ENCODE assay signal across 9 mouse cellular contexts in genomic region chr7:80377471-80377870, GRCm38 (mm10). TPM values are rescaled to one million over a fixed set of nuclear protein-coding genes. Genes with fewer than 3 reads are reported as not detected.
DNase-seq lines count a peak whose midpoint lies in the region; ATAC-seq and TF ChIP-seq lines count a peak whose summit lies in the region.
"Had no signal": no experiment of that assay in that cellular context is flagged by ENCODE, and none has a peak within 500 bp of the region (broad histone marks: within the 10 kb centered on the region; RNA-seq: fewer than 3 reads in every experiment).

No protein-coding gene starts in this region.

- H3K36me3 ChIP-seq in liver, postnatal 0 days (replicated peaks; ENCODE audit: insufficient read depth, low read length): peaks cover 37% of the 10 kb centered on the region
- H3K36me3 ChIP-seq: hindbrain, embryonic 15.5 days had no signal

- TF ChIP-seq EP300 in liver, postnatal 0 days (IDR thresholded peaks at IDR 0.05; ENCODE audit: low read depth): no peak

- H3K9ac ChIP-seq in liver, postnatal 0 days (replicated peaks): no peak overlapping the region
- H3K9ac ChIP-seq: hindbrain, embryonic 15.5 days had no signal

- H3K4me2 ChIP-seq in liver, postnatal 0 days (ENCODE audit: low read depth, low read length): no peak overlapping the region
- H3K4me2 ChIP-seq: hindbrain, embryonic 15.5 days had no signal

- H3K27me3 ChIP-seq in liver, postnatal 0 days (ENCODE audit: insufficient read depth, low read length): no peaks in the 10 kb centered on the region
- H3K27me3 ChIP-seq: hindbrain, embryonic 15.5 days had no signal

- 0 out of 2 replicates have a peak, but pooled peaks have one; percentile 37 for ATAC-seq in erythroid progenitor cell, adult 5-6 weeks (replicated peaks; ENCODE audit: low FRiP score, poor library complexity, severe bottlenecking)
- ATAC-seq in liver, postnatal 0 days: peak; percentile 26; the same call in 1 of the 2 replicates

- H3K9me3 ChIP-seq in liver, postnatal 0 days (ENCODE audit: low read length): no peaks in the 10 kb centered on the region
- H3K9me3 ChIP-seq: hindbrain, embryonic 15.5 days had no signal

- WGBS in liver, postnatal 0 days (ENCODE audit: insufficient replicate concordance): 39% methylated on average over 6 of the region's 6 CpGs

- TF ChIP-seq CTCF in liver, postnatal 0 days (IDR thresholded peaks at IDR 0.05; ENCODE audit: low read depth): peak; percentile 91

- no peaks in the 10 kb centered on the region; the same call in 1 of the 2 replicates for H3K4me1 ChIP-seq in liver, postnatal 0 days (ENCODE audit: insufficient read depth)

- H3K4me3 ChIP-seq in liver, postnatal 0 days (ENCODE audit: low read depth, low read length): no peak overlapping the region
- H3K4me3 ChIP-seq: hindbrain, embryonic 15.5 days had no signal

- DNase-seq in frontal cortex, postnatal 25 days (ENCODE audit: low spot score in 2 of 2): peak; percentile 61 to 73
- no peak for DNase-seq in frontal cortex, postnatal 10 days (ENCODE audit: low spot score in 2 of 2)
- DNase-seq in ovary, postnatal 14 days (ENCODE audit: low spot score): peak; percentile 68
- no peak for DNase-seq in ovary, postnatal 10 days (ENCODE audit: low spot score)
- peak; percentile 81 for DNase-seq in brain, adult 2 months (ENCODE audit: low read depth, low spot score)
- DNase-seq in liver, postnatal 0 days: peak; percentile 83
- peak; percentile 64 to 85 for DNase-seq in spleen, postnatal 10 days (ENCODE audit: low spot score in 2 of 2)

- no peak overlapping the region for H3K27ac ChIP-seq in liver, postnatal 0 days (ENCODE audit: low read depth)
- H3K27ac ChIP-seq: hindbrain, embryonic 15.5 days had no signal

RNA-seq across cellular contexts. Expression of gene Man2a2, which starts 6.3 kb away (rescaled TPM):
- 6.5 and 13.0 TPM in 2 replicates for total RNA-seq in erythroid progenitor cell, adult 5-6 weeks (2015; ENCODE audit: low replicate concordance)
- 5.1 and 7.8 TPM in 2 replicates for total RNA-seq in erythroid progenitor cell, adult 5-6 weeks (2017; ENCODE audit: low replicate concordance)
- 2.1 and 2.2 TPM in 2 replicates for polyA plus RNA-seq in liver, postnatal 0 days (2015; fragmentation: Nextera tagmentation; extraction: Ambion mirVana)

RNA-seq across cellular contexts. Expression of gene Fes, which starts 10.3 kb away (rescaled TPM):
- 31.0 and 53.2 TPM in 2 replicates for total RNA-seq in erythroid progenitor cell, adult 5-6 weeks (2015; ENCODE audit: low replicate concordance)
- total RNA-seq in erythroid progenitor cell, adult 5-6 weeks (2017; ENCODE audit: low replicate concordance): 9.1 and 17.2 TPM in 2 replicates
- 16.3 and 16.8 TPM in 2 replicates for polyA plus RNA-seq in liver, postnatal 0 days (2015; fragmentation: Nextera tagmentation; extraction: Ambion mirVana)

RNA-seq across cellular contexts. Expression of gene Furin, which starts 27.8 kb away (rescaled TPM):
- 22.7 and 51.1 TPM in 2 replicates for total RNA-seq in erythroid progenitor cell, adult 5-6 weeks (2015; ENCODE audit: low replicate concordance)
- 24.6 and 28.2 TPM in 2 replicates for total RNA-seq in erythroid progenitor cell, adult 5-6 weeks (2017; ENCODE audit: low replicate concordance)
- 17.7 and 18.0 TPM in 2 replicates for polyA plus RNA-seq in liver, postnatal 0 days (2015; fragmentation: Nextera tagmentation; extraction: Ambion mirVana)

RNA-seq across cellular contexts. Expression of gene Hddc3, which starts 34.6 kb away (rescaled TPM):
- 1.3 and 24.9 TPM in 2 replicates for total RNA-seq in erythroid progenitor cell, adult 5-6 weeks (2015; ENCODE audit: low replicate concordance)
- 4.4 TPM in 1 of 2 replicates, not detected in the other for total RNA-seq in erythroid progenitor cell, adult 5-6 weeks (2017; ENCODE audit: low replicate concordance)
- polyA plus RNA-seq in liver, postnatal 0 days (2015; fragmentation: Nextera tagmentation; extraction: Ambion mirVana): 3.1 TPM in 2 replicates

RNA-seq across cellular contexts. Expression of gene Unc45a, which starts 36.7 kb away (rescaled TPM):
- 1.4 and 2.5 TPM in 2 replicates for total RNA-seq in erythroid progenitor cell, adult 5-6 weeks (2015; ENCODE audit: low replicate concordance)
- total RNA-seq in erythroid progenitor cell, adult 5-6 weeks (2017; ENCODE audit: low replicate concordance): 2.2 and 14.5 TPM in 2 replicates
- 4.9 and 7.2 TPM in 2 replicates for polyA plus RNA-seq in liver, postnatal 0 days (2015; fragmentation: Nextera tagmentation; extraction: Ambion mirVana)

Comparison
In these comparisons a context has a peak if more than half of its experiments do, and no peak if none do; other contexts are left out.
1. DNase-seq: peak in frontal cortex, postnatal 25 days (2 of 2), ovary, postnatal 14 days (single experiment), brain, adult 2 months (single experiment), liver, postnatal 0 days (single experiment) and spleen, postnatal 10 days (2 of 2); none in frontal cortex, postnatal 10 days (0 of 2) and ovary, postnatal 10 days (single experiment).